Mouse (Mus musculus) embryonic facial prominence, embryonic 15.5 days (tissue): ENCODE data around the gene Hmgn5. TPM values are rescaled to one million over a fixed set of nuclear protein-coding genes. Genes with fewer than 3 reads are reported as not detected.

Experiments
- ATAC-seq: fragments of 200-750 bp; cut with Nextera tagmentation; 2 replicates; pipeline ENCODE4 v1.8.0; 2017; ENCODE audit warnings: low read depth, moderate TSS enrichment; ENCODE audit not compliant: insufficient number of reproducible peaks, low FRiP score, low TSS enrichment
- H3K27ac ChIP-seq: fragments of 300-500 bp; sonication (generic); replicated peaks from 2 replicates; pipeline ENCODE4 v1.5.1; 2015; ENCODE audit warnings: mild to moderate bottlenecking, inconsistent platforms
- H3K27me3 ChIP-seq: fragments of 300-500 bp; sonication (generic); 2 replicates; pipeline ENCODE4 v1.6.1; 2015; ENCODE audit warnings: inconsistent platforms
- H3K36me3 ChIP-seq: fragments of 300-500 bp; sonication (generic); 2 replicates; pipeline ENCODE4 v1.6.1; 2015; ENCODE audit warnings: mild to moderate bottlenecking, inconsistent platforms
- H3K4me1 ChIP-seq: fragments of 300-500 bp; sonication (generic); 2 replicates; pipeline ENCODE4 v1.6.1; 2015; ENCODE audit warnings: inconsistent platforms
- H3K4me2 ChIP-seq: fragments of 300-500 bp; sonication (generic); replicated peaks from 2 replicates; pipeline ENCODE4 v1.6.1; 2015; ENCODE audit warnings: mild to moderate bottlenecking, inconsistent platforms
- H3K4me3 ChIP-seq: fragments of 300-500 bp; sonication (generic); replicated peaks from 2 replicates; pipeline ENCODE4 v1.5.1; 2015; ENCODE audit warnings: mild to moderate bottlenecking, inconsistent platforms
- H3K9ac ChIP-seq: fragments of 300-500 bp; sonication (generic); 2 replicates; pipeline ENCODE4 v1.6.1; 2015; ENCODE audit warnings: inconsistent platforms
- H3K9me3 ChIP-seq: fragments of 300-500 bp; sonication (generic); replicated peaks from 2 replicates; pipeline ENCODE4 v1.6.1; 2016; ENCODE audit warnings: inconsistent platforms
- WGBS: fragments of 180-500 bp; shearing (Covaris S2); methylation state at CpG from one replicate; pipeline ENCODE4 v1.1.7; 2015; 5-methylcytosine and 5-hydroxymethylcytosine counted together
- polyA plus RNA-seq: library from polyadenylated mRNA; unstranded; fragments of >200 nt; fragmentation: Nextera tagmentation; extraction: Ambion mirVana; gene quantifications from 2 replicates; pipeline ENCODE4 v1.2.1, GENCODE M21; 2015

The Hmgn5 gene
- 21.4 and 24.2 TPM in 2 replicates for polyA plus RNA-seq

DNA sequence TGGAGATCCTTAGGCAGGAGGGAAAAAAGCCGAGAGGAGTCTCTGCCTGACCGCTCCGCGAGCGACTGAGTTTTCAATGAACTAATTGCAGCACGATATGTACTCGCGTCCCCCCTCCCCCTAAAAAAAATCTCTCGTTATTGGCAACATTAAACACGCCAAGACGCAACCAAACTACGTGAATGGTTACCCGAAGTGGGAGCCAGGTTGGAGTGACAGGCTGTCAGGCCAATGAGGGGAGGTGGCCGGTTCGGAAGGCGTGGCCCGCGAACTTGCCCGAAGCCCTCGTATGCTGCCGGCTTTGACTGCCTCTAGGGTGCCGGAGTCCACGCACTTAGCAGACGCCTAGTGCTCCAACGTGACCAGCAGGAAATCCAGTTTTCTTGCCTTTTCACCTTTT lies at the start of gene Hmgn5:
Gene Hmgn5 (minus strand): TSS at position 122 of the 400 bp plus-strand sequence.
- ATAC-seq = peak; percentile 98
- Histone ChIP-seq H3K9ac (peak within 1 kb of the TSS; percentile 15; the same call in 1 of the 2 replicates), H3K36me3 (no peaks in the 10 kb centered on the region), H3K4me3 (peak within 1 kb of the TSS; percentile 54), H3K4me2 (peak within 1 kb of the TSS; percentile 47), H3K9me3 (no peaks in the 10 kb centered on the region), H3K27ac (peak within 1 kb of the TSS; percentile 76), H3K4me1 (no peaks in the 10 kb centered on the region), H3K27me3 (no peaks in the 10 kb centered on the region)
- 28% methylated on average over 25 of the region's 25 CpGs for WGBS

- no peak overlapping the region for H3K4me2 ChIP-seq
- no peaks in the 10 kb centered on the region for H3K36me3 ChIP-seq
- H3K9me3 ChIP-seq = no peaks in the 10 kb centered on the region
- ATAC-seq = no peak
- H3K27me3 ChIP-seq = no peaks in the 10 kb centered on the region
- no peaks in the 10 kb centered on the region for H3K4me1 ChIP-seq
- no peak overlapping the region for H3K4me3 ChIP-seq
- WGBS = 44% methylated on average over 1 of the region's 1 CpGs
- H3K27ac ChIP-seq = no peak overlapping the region
- no peak overlapping the region for H3K9ac ChIP-seq
Measured at GRCm38 (mm10) chrX:109047773-109048172, 34.6 kb upstream of the Hmgn5 start.

GRCm38 (mm10) chrX:109026224-109026623 lies 13.0 kb upstream of the Hmgn5 start:
- no peak overlapping the region for H3K4me3 ChIP-seq
- no peak overlapping the region for H3K27ac ChIP-seq
- H3K4me1 ChIP-seq = no peaks in the 10 kb centered on the region
- ATAC-seq = no peak
- H3K9me3 ChIP-seq = no peaks in the 10 kb centered on the region
- H3K27me3 ChIP-seq = no peaks in the 10 kb centered on the region
- H3K9ac ChIP-seq = no peak overlapping the region
- WGBS = 50% methylated on average over 1 of the region's 1 CpGs
- H3K36me3 ChIP-seq = no peaks in the 10 kb centered on the region
- no peak overlapping the region for H3K4me2 ChIP-seq

DNA sequence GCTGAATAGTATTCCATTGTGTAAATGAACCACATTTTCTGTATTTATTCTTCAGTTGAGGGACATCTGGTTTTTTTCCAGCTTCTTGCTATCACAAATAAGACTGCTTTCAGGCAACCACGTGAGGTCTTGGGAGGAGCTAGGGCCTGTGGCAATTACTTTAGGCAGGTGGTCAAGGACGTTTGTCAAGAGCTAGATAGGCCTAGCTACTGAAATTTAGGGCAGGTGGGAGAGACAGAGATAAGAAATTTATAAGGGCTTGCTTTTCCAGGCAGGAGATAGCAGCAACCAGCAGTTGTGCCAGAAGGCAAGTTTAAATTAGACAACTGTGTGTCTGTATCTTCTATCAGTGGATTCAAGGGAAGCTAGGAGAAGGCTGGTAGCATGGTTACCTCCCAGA lies 7.7 kb upstream of the Hmgn5 start:
- H3K27ac ChIP-seq = no peak overlapping the region
- H3K36me3 ChIP-seq = no peaks in the 10 kb centered on the region
- H3K9me3 ChIP-seq = no peaks in the 10 kb centered on the region
- no peak for ATAC-seq
- no peak overlapping the region for H3K9ac ChIP-seq
- no peak overlapping the region for H3K4me3 ChIP-seq
- no peaks in the 10 kb centered on the region for H3K27me3 ChIP-seq
- WGBS = 48% methylated on average over 2 of the region's 2 CpGs
- no peaks in the 10 kb centered on the region for H3K4me1 ChIP-seq
- no peak overlapping the region for H3K4me2 ChIP-seq

DNA sequence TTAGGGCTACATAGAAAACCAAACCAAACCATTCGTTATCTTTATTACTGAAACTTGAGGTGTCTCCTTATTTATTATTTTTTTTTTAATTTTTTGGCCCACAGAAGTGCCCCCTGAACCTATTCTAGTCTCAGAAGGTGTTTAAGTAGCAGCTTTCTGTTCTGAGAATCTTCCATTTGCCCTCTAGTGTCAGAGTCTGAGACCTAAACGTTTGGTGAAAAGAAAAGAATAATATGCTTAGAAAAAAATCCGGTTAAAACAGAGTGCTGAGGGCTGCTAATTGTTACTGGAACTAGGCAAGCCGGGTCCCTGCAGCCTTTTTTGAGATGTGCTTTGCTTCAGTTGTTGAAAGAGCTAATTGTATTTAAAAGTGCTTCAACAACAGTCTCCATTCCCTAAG lies 962 bp upstream of the Hmgn5 start:
- Histone ChIP-seq H3K27ac (0 out of 2 replicates have a peak overlapping the region, but pooled peaks have one; percentile 76), H3K9ac (no peak overlapping the region), H3K4me2 (peak overlapping the region; percentile 47), H3K36me3 (no peaks in the 10 kb centered on the region), H3K4me1 (no peaks in the 10 kb centered on the region), H3K9me3 (no peaks in the 10 kb centered on the region), H3K27me3 (no peaks in the 10 kb centered on the region), H3K4me3 (peak overlapping the region; percentile 54)
- ATAC-seq = no peak
- 22% methylated on average over 4 of the region's 4 CpGs for WGBS

- Histone ChIP-seq H3K4me2 (peak overlapping the region; percentile 47), H3K27ac (peak overlapping the region; percentile 76), H3K9ac (no peak overlapping the region), H3K4me3 (peak overlapping the region; percentile 54), H3K4me1 (no peaks in the 10 kb centered on the region), H3K27me3 (no peaks in the 10 kb centered on the region), H3K36me3 (no peaks in the 10 kb centered on the region), H3K9me3 (no peaks in the 10 kb centered on the region)
- peak; percentile 81 for ATAC-seq
- WGBS = 17% methylated on average over 17 of the region's 17 CpGs
Measured at GRCm38 (mm10) chrX:109013686-109014085, 482 bp upstream of the Hmgn5 start.

- Histone ChIP-seq H3K36me3 (no peaks in the 10 kb centered on the region), H3K4me2 (peak overlapping the region; percentile 45), H3K27ac (peak overlapping the region; percentile 73), H3K4me1 (no peaks in the 10 kb centered on the region), H3K4me3 (peak overlapping the region; percentile 54), H3K9me3 (no peaks in the 10 kb centered on the region), H3K27me3 (no peaks in the 10 kb centered on the region), H3K9ac (peak overlapping the region; percentile 15)
- WGBS = 18% methylated on average over 23 of the region's 23 CpGs
- peak; percentile 84 for ATAC-seq
Measured at GRCm38 (mm10) chrX:109012371-109013031, 703 bp downstream of the Hmgn5 start.

- Histone ChIP-seq H3K36me3 (no peaks in the 10 kb centered on the region), H3K4me2 (peak overlapping the region; percentile 45), H3K27me3 (no peaks in the 10 kb centered on the region), H3K4me1 (no peaks in the 10 kb centered on the region), H3K9me3 (no peaks in the 10 kb centered on the region), H3K9ac (no peak overlapping the region; the same call in 1 of the 2 replicates), H3K4me3 (peak overlapping the region; percentile 54), H3K27ac (no peak overlapping the region)
- 27% methylated on average over 13 of the region's 13 CpGs for WGBS
- no peak for ATAC-seq
Measured at GRCm38 (mm10) chrX:109011611-109012185, 1.5 kb downstream of the Hmgn5 start.

DNA sequence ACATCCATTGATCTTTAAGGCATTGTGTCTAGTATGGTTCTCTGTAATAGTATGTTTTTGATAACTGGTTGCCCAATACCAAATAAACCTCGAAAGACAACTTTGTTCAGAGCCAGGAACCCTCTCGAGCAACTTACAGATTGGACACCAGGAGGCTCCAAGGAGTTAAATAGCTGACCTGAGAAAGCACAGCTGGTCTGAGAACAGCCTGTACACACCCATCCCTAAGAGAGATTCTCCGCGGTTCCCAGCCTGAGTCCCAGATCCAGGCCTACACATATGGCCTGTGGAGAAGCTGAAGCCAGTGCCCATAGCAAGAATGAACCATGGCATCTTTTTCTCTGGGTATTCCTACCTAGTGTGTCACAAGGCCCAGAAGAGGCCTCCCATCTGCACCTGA lies 11.9 kb downstream of the Hmgn5 start:
- Histone ChIP-seq H3K36me3 (no peaks in the 10 kb centered on the region), H3K27ac (no peak overlapping the region)

More for the DNA sequence above, 11.9 kb downstream of the Hmgn5 start:
- Histone ChIP-seq H3K9me3 (no peaks in the 10 kb centered on the region), H3K9ac (no peak overlapping the region), H3K4me1 (no peaks in the 10 kb centered on the region), H3K4me3 (no peak overlapping the region), H3K27me3 (no peaks in the 10 kb centered on the region), H3K4me2 (no peak overlapping the region)
- no peak for ATAC-seq
- 51% methylated on average over 4 of the region's 4 CpGs for WGBS

Other genes starting within 250 kb of the Hmgn5 start
- gene Brwd3, start 179.0 kb downstream of the Hmgn5 start, polyA plus RNA-seq = 3.0 and 3.8 TPM in 2 replicates
- gene Sh3bgrl, start 82.0 kb upstream of the Hmgn5 start, polyA plus RNA-seq = 135 and 137 TPM in 2 replicates
- 0.12 and 0.20 TPM in 2 replicates for gene Gm6377, start 183.4 kb upstream of the Hmgn5 start, polyA plus RNA-seq